In the genomic region with DNA sequence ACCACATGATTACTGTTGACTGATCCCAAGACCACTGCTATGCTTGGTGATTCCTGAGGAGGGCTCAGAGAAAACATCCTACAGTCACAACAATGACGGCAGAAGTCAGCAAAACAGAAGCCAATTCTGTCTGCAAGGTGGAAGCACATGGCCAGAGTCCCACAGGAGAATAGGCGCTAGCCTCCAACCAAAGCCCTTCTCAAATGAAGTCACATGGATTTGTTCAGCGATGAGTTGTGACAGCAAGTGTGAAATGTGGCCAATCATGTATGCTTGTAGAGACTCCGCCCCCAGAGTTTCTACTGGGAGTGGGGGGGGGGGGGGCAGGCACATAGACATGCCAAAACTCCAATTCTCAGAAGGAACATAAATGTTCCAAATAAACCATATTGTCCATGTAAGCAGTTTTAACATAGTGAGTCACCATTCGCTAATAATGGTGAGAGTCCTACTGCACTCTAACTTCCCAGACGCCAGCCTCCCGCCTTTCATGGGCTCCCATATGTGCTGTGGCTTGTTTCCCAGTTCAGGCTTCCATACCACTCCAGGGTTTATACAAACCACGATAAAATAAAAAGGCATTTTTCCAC, we compare ENCODE assay signal across 29 mouse cellular contexts.
A peak's percentile ranks its signal among the peaks of the same experiment; 100 is the strongest.
DNase-seq lines count a peak whose midpoint lies in the region; ATAC-seq and TF ChIP-seq lines count a peak whose summit lies in the region.
"Had no signal": no experiment of that assay in that cellular context is flagged by ENCODE, and none has a peak within 500 bp of the region (broad histone marks: within the 10 kb centered on the region; RNA-seq: fewer than 3 reads in every experiment).

No protein-coding gene starts in this region.

- H3K27ac ChIP-seq in limb, embryonic 13.5 days: no peak overlapping the region
- no peak overlapping the region for H3K27ac ChIP-seq in limb, embryonic 10.5 days
- H3K27ac ChIP-seq in stomach, postnatal 0 days (replicated peaks): no peak overlapping the region
- H3K27ac ChIP-seq: heart, embryonic 10.5 days; heart, embryonic 15.5 days; hindbrain, embryonic 12.5 days; limb, embryonic 12.5 days; liver, embryonic 13.5 days; midbrain, embryonic 13.5 days; stomach, embryonic 15.5 days had no signal

- no peak overlapping the region for H3K9ac ChIP-seq in limb, embryonic 13.5 days
- no peak overlapping the region for H3K9ac ChIP-seq in stomach, postnatal 0 days (ENCODE audit: low read length)
- H3K9ac ChIP-seq: heart, embryonic 15.5 days; hindbrain, embryonic 12.5 days; limb, embryonic 12.5 days; liver, embryonic 13.5 days; midbrain, embryonic 13.5 days; stomach, embryonic 15.5 days had no signal

- peaks cover 26% of the 10 kb centered on the region for H3K4me1 ChIP-seq in limb, embryonic 13.5 days
- peaks cover 38% of the 10 kb centered on the region for H3K4me1 ChIP-seq in limb, embryonic 10.5 days
- no peaks in the 10 kb centered on the region for H3K4me1 ChIP-seq in stomach, postnatal 0 days (replicated peaks; ENCODE audit: control insufficient read depth, insufficient read depth)

- 64% methylated on average over 8 of the region's 8 CpGs for WGBS in limb, embryonic 13.5 days
- WGBS in limb, embryonic 10.5 days: 90% methylated on average over 8 of the region's 8 CpGs
- WGBS in stomach, postnatal 0 days: 69% methylated on average over 8 of the region's 8 CpGs

- no peak for TF ChIP-seq CTCF in stomach, postnatal 0 days (IDR thresholded peaks at IDR 0.05; ENCODE audit: low read depth)

- no peak overlapping the region for H3K4me3 ChIP-seq in limb, embryonic 13.5 days
- H3K4me3 ChIP-seq in limb, embryonic 10.5 days: no peak overlapping the region
- no peak overlapping the region for H3K4me3 ChIP-seq in stomach, postnatal 0 days (ENCODE audit: low read depth, low read length)
- H3K4me3 ChIP-seq: heart, embryonic 10.5 days; heart, embryonic 15.5 days; hindbrain, embryonic 12.5 days; limb, embryonic 12.5 days; liver, embryonic 13.5 days; megakaryocyte, embryonic 14.5 days; midbrain, embryonic 13.5 days; stomach, embryonic 15.5 days had no signal

- TF ChIP-seq EP300 in stomach, postnatal 0 days (optimal IDR thresholded peaks at IDR 0.05): no peak

- peak; percentile 73 to 77 for DNase-seq in cerebellum, postnatal 10 days
- no peak for DNase-seq in cerebellum, adult 11 months
- DNase-seq in heart, adult 11 months: peak; percentile 41
- DNase-seq in heart, postnatal 10 days: no peak
- no peak for DNase-seq in limb, embryonic 10.5 days (ENCODE audit: low spot score)
- DNase-seq in stomach, postnatal 0 days (ENCODE audit: low spot score): no peak
- DNase-seq: adrenal gland, adult 8-10 months; cerebellum, postnatal 36 days; gastrocnemius, postnatal 14 days; heart, postnatal 36 days; kidney, adult 9 months; kidney, postnatal 10 days; liver, embryonic 13.5 days; lung, adult 18-20 months; lung, postnatal 4 days; retina, postnatal 1 day; right cerebral cortex, postnatal 14 days; thymus, postnatal 14 days had no signal

- no peaks in the 10 kb centered on the region for H3K36me3 ChIP-seq in limb, embryonic 13.5 days
- no peaks in the 10 kb centered on the region for H3K36me3 ChIP-seq in limb, embryonic 10.5 days
- no peaks in the 10 kb centered on the region for H3K36me3 ChIP-seq in stomach, postnatal 0 days (ENCODE audit: control insufficient read depth, insufficient read depth, low read length)
- H3K36me3 ChIP-seq: heart, embryonic 10.5 days; heart, embryonic 15.5 days; hindbrain, embryonic 12.5 days; limb, embryonic 12.5 days; liver, embryonic 13.5 days; midbrain, embryonic 13.5 days; stomach, embryonic 15.5 days had no signal

- no peaks in the 10 kb centered on the region for H3K9me3 ChIP-seq in limb, embryonic 13.5 days
- H3K9me3 ChIP-seq in limb, embryonic 10.5 days (replicated peaks): no peaks in the 10 kb centered on the region
- no peaks in the 10 kb centered on the region for H3K9me3 ChIP-seq in stomach, postnatal 0 days (ENCODE audit: control insufficient read depth, low read length)
- H3K9me3 ChIP-seq: heart, embryonic 10.5 days; heart, embryonic 15.5 days; hindbrain, embryonic 12.5 days; limb, embryonic 12.5 days; liver, embryonic 13.5 days; midbrain, embryonic 13.5 days; stomach, embryonic 15.5 days had no signal

- intact Hi-C loops in heart, postnatal 10 days (cut with DNase I): no loop called here

- ATAC-seq in limb, embryonic 13.5 days (ENCODE audit: low FRiP score, low read depth): peak; percentile 60; the same call in 1 of the 2 replicates
- no peak for ATAC-seq in stomach, postnatal 0 days (ENCODE audit: low FRiP score, low TSS enrichment)
- ATAC-seq: intestine, postnatal 0 days; lung, postnatal 0 days; midbrain, embryonic 13.5 days had no signal

- no peak overlapping the region for H3K4me2 ChIP-seq in limb, embryonic 13.5 days (replicated peaks)
- H3K4me2 ChIP-seq in stomach, postnatal 0 days (replicated peaks; ENCODE audit: low read depth): no peak overlapping the region
- H3K4me2 ChIP-seq: heart, embryonic 15.5 days; hindbrain, embryonic 12.5 days; limb, embryonic 12.5 days; liver, embryonic 13.5 days; midbrain, embryonic 13.5 days; stomach, embryonic 15.5 days had no signal

- peaks cover 16% of the 10 kb centered on the region for H3K27me3 ChIP-seq in limb, embryonic 13.5 days
- peaks cover 12% of the 10 kb centered on the region; the same call in 1 of the 2 replicates for H3K27me3 ChIP-seq in limb, embryonic 10.5 days (ENCODE audit: low read depth, poor library complexity, severe bottlenecking)
- H3K27me3 ChIP-seq in stomach, postnatal 0 days (ENCODE audit: control insufficient read depth, insufficient read depth, low read length): no peaks in the 10 kb centered on the region
- H3K27me3 ChIP-seq: CH12.LX; hindbrain, embryonic 12.5 days; midbrain, embryonic 13.5 days; stomach, embryonic 15.5 days had no signal

Comparison
In these comparisons a context has a peak if more than half of its experiments do, and no peak if none do; other contexts are left out.
1. DNase-seq: peak in cerebellum, postnatal 10 days (2 of 2) and heart, adult 11 months (single experiment); none in cerebellum, adult 11 months (single experiment), heart, postnatal 10 days (0 of 2), limb, embryonic 10.5 days (single experiment) and stomach, postnatal 0 days (single experiment).